Mouse (Mus musculus) frontal cortex, postnatal 14 days (tissue): ENCODE measurements at regions not wholly inside any gene's neighbourhood (a gene's known extent, or its start where the extent isn't known, plus 50 kb on each side); places are given as distances from the start of the nearest gene placed in this dataset.

Source experiments
- DNase-seq, 2 experiments: peaks; one replicate each; pipeline ENCODE4 v3.0.0; 2022; ENCODE audit warnings: low spot score in 2 of 2

DNA sequence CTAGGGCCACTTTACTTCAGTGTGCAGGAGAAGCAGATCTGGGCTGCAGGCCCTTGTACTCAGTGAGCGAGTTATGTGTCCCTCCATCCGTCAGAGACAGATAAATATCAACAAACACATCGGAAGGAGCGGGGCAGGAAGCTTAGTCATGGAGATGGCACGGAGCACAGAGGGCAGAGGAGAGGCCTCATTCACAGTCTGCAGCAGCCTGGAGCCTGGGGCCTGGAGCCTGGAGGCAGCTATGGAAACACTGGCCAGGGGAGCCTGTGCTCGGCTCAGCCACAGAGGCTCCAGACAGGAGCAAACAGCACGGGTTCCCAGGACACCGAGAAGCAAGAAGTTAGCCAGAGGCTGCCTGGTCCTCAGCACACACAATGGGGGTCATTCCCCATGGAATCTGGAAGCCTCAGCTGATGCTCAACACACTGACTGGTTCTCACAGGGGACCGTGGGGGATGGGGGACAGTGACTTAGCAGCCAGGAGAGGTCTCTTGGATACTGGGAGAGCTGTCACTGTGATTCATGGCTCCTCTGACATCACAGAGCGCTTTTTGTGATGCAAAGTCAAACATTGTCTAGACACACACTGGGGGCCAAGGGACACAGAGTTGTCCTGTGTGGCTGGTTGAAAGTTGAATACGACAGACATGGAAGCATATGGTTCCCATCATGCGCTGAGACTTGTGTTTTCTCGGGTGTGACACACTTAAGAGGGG is 82.2 kb upstream of the Sulf2 start:
- DNase-seq = no peak

DNA sequence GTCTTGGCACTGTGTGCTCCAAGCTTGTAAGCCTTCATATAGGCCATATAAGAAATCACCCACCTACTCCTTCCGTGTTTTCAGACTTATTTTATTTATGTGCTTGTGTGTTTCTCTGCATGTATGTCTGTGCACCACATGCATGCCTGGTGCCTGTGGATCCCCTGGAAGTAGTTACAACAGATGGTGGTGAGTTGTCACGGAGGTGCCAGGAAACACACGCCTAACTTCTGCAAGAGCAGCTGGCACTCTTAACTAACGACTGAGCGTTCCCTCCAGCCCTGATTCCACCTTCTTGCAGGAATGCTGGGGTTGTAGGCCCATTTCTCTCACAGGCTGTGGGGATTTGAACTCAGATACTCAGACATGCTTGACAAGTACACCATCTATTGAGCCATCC is 80.6 kb upstream of the Sulf2 start:
- no peak for DNase-seq

DNA sequence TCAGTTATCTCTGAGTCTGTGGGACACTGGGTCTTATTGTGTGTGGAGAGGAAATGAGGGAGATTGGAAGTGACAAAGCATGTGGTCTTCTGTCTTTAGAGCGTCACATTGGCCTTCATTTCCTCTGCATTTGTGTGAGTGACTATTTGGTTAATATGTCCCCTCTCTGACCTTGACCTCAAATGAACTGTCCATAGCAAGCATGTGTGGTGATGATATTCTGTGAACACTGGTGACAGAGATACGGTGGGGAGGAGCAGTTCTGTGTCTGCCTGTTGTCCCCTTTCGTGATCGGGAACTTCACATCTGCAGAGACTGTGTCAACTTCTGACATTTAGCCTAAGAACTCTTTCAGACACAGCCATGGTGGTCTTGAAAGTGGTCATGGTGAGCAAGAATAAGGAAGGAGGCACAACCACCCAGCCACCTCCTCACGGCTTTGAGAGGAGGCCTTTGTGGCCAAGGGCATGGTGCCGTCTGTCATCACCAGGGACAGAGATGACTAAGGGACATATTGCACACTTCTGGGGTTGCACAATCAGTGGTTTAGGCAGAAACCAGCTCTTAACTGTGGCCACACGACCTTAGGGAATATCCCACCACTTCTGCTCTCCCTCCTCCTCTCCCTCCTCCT is 79.2 kb upstream of the Sulf2 start:
- DNase-seq = no peak

DNA sequence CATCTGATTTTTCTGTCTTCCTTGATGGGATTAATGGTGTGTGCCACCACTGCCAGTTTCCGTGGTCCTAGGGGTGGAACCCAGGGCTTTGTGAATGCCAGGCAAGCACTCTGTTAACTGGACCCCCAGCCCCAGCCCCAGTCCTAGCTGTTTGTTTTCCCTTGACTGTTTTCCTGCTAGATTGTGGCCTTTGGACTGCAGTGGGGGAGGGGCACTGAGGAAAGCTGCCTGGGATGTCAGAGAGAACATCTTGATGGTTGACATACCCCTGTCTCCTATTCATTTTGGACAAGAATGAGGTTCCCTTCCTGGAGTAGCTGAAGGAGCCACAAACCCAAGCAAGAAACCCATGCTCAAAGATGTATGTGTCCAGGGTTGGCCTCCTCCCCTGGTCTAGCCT is 77.8 kb upstream of the Sulf2 start:
- DNase-seq = no peak

DNA sequence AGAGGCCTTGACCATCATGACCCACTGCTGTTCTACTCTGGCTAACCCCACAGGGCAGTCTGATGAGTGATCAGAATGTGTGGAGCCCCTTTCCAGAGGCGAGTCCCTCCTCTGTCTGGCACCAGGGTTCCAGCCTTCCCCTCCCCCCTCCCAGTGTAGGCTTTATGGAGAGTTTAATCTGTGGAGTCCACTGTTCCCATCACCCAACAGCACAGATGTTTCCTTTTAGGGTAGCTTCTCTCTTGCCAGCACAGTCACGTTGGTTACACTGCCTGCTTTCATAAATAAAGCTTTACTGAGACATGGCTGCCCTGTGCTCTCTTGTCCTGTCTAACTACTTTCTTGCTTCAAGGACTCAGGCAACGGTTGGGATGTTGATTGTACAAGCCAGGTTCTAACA is 76.9 kb upstream of the Sulf2 start:
- no peak for DNase-seq

DNA sequence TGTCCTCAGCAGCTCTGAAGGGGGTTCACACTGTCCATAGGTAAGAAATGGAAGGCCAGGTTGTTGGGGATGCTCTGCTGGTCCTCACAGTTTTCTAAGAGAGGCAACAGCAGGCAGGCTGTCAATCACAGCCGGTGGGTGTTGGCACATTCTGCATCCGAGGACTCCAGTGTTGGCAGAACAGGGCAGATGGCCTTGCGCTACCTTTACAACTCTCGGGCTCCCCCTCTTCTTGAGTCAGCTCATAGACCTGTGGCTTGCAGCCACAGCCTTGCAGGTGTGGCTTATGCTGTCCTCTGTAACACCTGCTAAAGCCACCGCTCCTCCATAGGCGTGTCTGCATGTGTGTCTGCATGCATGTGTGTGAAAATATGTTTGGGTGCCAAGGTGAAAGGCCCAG is 75.2 kb upstream of the Sulf2 start:
- no peak for DNase-seq

DNA sequence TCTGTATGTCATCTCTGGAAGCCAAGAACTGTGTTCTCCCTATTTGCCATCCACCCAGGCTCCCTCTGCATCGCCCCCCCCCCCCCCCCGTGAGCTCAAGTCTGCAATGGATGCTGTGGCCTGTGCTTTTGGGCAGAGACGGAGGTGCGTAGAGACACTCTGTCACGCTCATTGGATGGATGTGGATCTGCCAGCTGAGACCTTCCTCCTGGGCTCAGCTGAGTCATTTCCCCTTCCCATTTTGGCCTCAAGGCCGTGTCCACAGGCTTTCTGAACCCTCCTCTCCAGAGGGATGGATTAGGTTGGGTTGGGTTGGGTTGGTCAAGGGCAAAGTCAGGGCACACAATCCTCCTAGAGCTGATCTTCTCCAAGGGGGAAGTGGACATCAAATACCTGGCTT is 72.9 kb upstream of the Sulf2 start:
- DNase-seq = no peak

DNA sequence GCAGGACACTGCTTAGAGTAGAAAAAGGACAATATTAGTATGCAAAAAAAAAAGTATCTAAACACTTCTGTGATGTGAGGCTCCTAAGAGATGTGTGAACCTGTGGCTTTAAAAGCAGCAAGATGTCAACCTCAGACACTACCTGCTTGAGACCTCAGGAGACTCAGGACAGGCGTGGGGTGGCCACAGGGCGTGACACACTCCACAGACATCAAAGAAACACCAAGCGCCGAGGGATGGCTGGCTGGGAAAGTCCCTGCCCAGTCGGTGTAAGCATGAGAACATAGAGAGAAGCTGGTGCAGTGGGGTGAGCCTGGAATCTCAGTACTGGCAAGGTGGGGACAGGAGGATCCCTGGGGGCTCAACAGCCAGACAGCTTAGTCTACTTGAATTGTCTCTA is 72.0 kb upstream of the Sulf2 start:
- no peak for DNase-seq

DNA sequence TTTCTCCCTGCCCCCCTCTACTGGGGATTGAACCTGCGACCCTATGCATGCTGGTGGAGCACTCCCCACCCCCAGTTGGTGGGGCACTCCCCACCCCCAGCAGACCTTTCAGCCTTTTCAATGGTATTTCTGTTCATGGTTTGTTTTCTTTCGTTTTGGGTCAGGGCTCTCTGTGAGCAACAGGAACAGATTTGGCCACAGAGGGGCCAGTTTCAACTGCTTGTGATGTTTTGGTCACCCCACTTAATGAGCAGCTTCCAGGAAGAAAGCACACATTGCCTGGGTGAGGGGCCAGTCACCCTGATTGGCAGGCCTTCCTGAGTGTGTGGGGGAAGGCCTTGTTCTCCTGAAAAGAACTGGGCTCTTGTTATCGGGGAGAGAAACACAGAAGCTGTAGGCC is 71.5 kb upstream of the Sulf2 start:
- DNase-seq = no peak

DNA sequence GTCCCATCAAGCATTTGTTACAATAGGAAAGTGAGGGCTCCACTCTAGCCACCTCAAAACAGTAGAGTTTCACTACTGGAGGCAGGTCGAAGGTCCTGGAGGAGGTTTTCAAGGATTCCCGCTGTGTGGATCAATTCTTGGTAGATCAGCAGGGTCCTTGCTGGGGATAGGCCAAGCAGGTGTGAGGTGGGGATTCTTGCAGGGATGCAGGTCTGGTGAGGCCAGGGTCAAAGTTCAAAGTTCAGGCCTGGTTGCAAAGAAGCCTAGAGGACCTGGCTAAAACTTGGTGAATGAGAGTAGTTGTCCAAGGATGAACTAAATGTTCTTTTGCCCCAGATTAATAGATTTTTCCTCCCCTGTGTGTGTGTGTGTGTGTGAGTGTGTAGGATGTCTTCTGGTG is 70.9 kb upstream of the Sulf2 start:
- no peak for DNase-seq

DNA sequence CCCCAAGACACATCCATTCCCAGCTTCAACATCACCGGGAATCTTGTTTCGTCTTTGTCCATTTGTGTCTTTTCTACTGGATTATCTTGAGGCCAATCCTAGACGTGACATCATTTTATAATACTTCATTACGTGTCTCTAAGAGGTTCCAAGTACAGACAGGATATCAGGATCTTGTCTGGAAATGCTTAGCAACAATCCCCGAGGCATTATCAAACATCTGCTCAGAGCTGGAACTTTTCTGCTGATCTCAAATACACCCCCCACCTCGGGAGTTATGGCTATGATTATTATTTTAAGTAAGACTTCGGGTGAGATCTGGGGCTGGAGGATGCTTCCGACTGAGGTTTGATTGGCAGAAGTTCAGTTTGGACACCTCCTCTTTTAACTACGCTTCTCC is 69.9 kb upstream of the Sulf2 start:
- no peak for DNase-seq

DNA sequence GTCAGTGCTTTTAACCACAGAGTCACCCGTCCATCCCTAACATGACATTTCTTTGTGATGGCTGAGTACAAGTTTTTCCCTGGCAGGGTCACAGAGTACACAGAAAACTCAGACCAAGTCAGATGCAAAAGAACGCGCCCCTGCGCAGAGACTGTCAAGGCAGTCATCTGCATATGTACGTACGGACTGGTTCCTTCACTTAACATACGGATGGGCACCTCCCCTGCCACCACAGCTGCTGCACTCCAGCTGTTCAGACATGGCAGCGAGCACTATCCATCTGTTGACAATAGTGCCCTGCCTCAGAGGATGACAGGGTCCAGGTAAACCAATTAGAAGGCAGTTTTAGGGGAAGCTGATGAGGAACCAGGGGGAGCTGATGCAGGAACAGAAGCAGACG is 63.3 kb upstream of the Sulf2 start:
- no peak for DNase-seq

DNA sequence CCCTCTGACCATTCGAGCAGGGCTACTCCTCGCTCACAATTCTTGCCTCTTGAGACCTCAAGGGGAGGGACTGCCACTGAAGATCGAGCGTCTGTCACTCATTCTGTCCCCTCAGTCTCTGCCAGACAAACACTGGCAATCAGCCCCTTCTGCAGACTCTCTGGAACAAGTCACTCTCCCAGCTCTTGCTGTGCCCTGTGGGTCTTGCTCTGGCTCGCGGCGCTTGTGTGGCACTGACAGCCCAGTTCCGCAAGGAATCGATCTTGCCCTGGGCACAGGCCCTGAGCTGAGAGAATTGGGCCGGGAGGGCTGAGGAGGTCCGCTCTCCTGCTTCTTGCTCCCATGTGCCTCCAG is 61.0 kb upstream of the Sulf2 start:
- DNase-seq = no peak

DNA sequence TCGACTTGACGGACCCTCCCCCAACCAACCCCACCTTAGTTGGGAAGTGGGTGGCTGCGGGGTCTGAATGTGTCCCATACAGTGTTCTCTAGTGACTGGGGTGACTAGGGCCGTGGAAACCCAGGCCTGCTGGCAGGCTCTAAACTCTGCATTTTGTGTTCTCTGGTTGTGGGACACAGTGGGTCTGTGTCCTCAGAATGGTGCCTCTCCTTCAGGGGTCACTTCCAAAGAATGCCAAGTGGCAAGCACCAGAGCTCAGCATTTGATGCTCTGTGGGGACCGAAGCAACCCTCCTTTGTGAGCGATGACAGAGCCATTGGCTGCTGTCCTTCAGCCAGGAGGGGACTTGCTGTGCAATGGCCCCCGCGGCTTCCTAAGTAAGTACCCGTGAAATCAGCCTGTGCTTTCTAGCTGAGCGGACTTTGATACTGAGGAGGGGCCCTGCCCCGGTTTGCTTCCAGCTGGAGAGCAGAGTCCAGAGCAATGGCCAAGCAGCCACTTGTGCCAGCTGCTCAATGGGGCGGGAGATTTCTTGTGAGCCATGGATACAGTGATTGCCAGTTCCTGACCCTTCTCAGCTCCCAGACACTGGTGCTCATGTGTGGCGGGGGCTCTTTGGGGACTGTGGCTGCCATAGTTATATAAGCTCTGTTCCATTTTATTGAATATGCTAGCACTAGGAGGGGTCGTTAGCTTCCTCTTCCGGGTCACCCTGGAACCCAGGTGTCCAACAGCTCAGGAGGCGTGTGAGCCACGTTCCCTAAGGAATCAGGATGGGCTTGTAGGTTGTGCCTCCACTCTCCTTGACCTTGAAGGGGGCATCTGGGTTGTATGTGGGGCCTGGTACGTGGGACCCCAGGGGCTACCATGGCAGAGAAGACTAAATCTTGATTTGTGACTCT is 60.4 kb upstream of the Sulf2 start:
- DNase-seq = no peak

DNA sequence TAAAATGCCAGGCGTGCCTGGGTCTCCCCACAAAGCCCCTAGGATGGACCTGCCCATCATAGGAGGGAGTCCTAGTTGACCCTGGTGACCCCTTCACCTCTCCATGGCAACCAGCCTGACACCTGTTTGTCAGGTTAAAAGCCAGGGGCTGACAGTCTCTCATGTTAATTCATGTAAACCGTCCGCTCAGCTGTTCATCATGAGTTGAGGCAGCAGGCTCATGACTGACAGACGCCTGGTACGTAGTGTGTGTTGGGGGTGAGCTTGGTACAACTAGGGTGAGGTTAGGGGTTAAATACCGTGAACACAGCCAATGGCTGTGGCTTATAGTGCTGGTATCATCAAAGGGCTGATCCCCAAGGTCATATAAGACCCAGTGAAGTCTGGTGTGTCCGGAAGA is 59.7 kb upstream of the Sulf2 start:
- no peak for DNase-seq

DNA sequence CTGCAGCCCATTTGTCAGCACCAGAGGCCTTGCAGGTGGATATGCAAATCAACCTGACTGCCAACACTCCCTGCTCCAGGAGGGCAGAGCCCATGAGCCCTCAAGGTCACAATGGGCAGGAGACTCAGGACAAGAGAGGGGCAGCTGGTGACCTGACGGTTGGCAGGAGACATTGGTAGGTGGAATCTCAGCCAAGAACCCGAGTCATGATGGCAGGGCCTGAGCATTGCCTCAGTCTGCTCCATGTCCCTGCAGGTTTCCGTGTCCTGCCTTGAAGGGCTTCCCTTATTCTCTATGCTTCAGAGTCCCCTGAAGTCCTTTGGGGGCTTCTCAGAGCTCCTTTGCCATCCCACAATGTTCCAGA is 51.7 kb upstream of the Sulf2 start:
- DNase-seq = no peak

DNA sequence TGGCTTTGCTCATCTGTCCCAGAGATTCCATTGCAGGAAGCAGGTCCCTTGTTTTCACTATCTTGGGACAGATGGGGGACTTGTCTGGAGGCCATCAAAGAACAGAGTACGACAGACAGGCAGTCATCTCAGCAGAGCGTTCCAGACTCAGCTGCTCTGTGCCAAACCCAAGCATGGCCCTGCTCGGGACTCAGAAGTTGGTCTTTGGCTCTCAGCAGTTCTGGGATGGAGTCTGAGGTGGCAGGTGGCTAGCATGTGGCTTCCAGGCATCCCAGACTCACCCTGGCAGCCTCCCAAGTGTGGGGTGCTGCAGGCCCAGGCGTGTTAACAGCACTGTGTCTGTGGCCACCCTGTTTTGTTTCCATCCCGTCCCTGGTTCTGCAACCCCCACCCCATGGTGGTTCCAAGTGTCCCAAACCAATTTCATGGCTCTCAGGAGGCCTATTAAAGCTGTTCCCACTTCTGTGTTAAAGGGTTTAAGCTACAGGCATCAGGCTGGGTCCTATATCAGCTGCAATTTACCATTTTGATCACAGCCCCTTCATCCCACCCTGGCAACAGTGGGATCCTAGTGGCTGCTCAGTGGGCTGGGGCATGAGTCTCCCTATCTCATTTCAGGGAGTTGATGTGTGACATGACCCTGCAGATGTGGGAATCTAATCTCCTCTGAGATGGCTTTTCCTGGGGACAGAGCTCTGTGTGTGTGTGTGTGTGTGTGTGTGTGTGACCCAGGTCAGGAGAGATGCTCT is 51.1 kb upstream of the Sulf2 start:
- DNase-seq = no peak
